Mouse (Mus musculus): Measurements from ENCODE around the gene Ptpdc1.
A peak's percentile ranks its signal among the peaks of the same experiment; 100 is the strongest.

Ptpdc1 gene

GRCm38 (mm10) chr13:48625433-48626184 is at the start of gene Ptpdc1:
Gene Ptpdc1 (minus strand): TSS chr13:48625664.
- peak; percentile 97 for DNase-seq (ENCODE audit: low spot score)

DNA sequence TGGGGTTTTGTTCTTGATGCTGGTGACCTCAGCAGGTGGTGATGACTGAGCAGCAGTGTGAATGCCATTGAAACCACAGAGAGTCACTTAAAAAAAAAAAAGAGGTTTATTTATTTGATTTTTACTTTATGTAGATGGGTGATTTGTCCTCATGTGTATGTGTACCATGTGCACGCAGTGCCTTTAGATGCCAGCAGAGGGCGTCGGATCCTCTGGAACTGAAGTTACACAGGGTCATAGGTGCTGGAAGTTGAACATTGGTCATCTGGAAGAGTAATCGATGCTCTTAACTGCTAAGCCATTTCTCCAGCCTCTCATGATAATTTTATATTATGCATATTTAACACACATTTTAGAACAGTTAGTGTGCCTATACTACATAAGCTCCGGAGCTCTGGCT is 49.1 kb upstream of the Ptpdc1 start:
- DNase-seq (ENCODE audit: low spot score), result no peak

DNA sequence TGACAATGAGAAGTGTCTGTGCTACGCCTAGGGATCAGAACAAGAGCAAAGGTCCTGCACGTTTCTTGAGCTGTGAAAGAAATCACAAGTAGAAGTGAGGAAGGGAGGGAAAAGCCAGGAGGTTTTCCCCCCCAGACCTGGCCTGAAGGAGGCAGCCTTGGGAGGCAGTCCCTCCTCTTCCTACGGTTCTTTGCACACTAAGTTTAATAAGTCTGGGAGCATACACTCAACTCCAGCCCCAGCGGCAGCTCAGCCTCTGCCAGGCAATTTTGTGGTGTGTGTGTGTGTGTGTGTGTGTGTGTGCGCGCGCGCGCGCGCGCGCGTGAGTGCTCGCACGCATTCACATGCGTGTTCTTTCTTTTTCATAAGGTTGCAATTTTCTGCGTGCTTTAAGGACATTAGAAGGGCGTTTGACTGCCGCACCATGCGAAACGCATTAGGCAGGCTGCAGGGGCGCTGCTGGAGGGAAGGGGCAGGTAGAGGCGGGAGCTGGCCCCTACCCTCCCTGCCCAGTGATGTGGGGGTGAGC is 46.9 kb upstream of the Ptpdc1 start:
- DNase-seq (ENCODE audit: low spot score), result no peak

GRCm38 (mm10) chr13:48668976-48669534 is 43.6 kb upstream of the Ptpdc1 start:
- DNase-seq (ENCODE audit: low spot score), result no peak

DNA sequence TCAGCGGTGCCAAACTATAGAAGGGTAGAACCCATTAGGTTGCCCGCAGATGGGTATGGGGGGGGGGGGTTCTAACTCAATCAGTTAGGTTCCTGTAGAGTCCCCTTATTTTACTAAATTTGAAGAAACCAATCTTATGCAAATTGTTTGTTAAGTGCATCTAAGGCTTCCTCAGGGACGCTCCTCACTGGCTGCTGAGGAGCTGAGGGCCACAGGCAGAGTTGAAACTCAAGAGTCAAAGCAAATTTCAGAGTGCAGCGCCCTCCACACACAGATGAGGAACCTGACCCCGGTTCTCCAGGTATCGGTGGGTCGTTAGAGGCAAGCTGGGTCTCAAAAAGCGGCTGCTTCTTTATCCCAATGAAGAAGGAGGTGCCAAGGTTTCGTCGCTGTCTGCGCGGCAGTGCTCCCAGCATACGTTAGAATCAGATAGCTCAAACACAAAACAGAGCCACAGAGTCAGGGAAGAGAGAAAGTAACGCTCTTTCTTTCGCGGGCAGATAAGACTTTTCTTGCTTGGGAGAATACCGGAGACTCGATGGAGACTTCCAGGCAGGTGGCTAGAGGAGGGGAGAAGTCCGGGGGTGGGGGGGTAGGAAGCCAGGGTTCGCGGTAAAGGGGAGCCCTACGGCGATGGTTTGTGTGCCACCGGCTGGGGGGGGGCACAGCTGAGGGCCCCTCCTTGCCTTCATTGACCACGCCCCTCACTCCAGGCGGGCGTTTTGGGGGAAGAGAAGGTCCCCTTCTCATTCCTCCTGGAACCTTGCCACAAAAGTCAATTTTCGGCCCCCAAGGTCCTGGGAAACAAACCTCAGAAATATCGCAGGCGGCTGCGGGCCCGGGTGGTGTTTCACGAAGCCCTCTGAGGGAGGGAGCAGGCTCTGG is 42.9 kb upstream of the Ptpdc1 start:
- no peak for DNase-seq (ENCODE audit: low spot score)

- DNase-seq (ENCODE audit: low spot score), result no peak
These were observed 42.0 kb upstream of the Ptpdc1 start for GRCm38 (mm10) chr13:48667461-48667860.

GRCm38 (mm10) chr13:48665656-48666597 is 40.5 kb upstream of the Ptpdc1 start:
- DNase-seq (ENCODE audit: low spot score), result no peak

- DNase-seq (ENCODE audit: low spot score), result no peak
These were observed 39.6 kb upstream of the Ptpdc1 start for GRCm38 (mm10) chr13:48664916-48665655.

- no peak for DNase-seq (ENCODE audit: low spot score)
These were observed 38.5 kb upstream of the Ptpdc1 start for GRCm38 (mm10) chr13:48663988-48664339.

- DNase-seq (ENCODE audit: low spot score), result no peak
These were observed 37.9 kb upstream of the Ptpdc1 start for GRCm38 (mm10) chr13:48663211-48663987.

DNA sequence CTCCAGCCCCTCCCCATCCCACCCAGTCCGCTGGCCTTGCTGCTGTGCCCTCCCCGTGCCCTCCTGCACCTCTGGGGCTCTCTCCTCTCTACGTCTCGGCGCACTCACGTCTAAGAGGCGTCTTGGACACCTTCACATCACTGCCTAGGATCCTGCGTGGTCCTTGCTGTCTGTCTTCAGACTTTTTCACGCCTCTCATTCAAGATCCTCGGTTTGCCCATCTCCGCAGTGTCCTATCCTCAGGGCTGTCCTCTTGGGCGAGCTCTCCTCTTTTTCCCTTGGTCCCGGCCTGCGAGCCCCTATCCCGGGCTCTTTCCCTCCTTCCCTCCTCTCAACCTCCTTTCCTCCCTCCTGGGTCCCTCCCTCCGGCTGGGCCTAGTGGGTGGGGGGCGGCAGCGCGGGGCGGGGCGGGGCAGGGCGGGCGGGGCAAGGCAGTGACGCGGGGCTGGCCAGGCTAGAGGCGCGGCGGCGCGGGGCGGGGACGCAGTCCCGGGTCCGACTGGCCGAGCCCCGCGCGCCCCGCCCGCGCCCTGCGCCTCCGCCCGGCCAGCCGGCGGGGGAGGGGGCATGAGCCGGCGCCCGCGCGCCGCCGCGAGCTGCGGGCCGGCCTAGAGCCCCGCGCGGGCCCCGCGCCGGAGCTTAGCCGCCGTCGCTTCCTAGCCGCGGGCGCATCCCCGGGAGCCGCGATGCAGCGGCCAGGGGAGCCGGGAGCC is 37.1 kb upstream of the Ptpdc1 start, which contains the start of gene Barx1:
Gene Barx1, plus strand, starts transcription at position 568 of the 713 bp plus-strand sequence.
- no peak for DNase-seq (ENCODE audit: low spot score)

GRCm38 (mm10) chr13:48661561-48661960 is 36.1 kb upstream of the Ptpdc1 start:
- no peak for DNase-seq (ENCODE audit: low spot score)

DNA sequence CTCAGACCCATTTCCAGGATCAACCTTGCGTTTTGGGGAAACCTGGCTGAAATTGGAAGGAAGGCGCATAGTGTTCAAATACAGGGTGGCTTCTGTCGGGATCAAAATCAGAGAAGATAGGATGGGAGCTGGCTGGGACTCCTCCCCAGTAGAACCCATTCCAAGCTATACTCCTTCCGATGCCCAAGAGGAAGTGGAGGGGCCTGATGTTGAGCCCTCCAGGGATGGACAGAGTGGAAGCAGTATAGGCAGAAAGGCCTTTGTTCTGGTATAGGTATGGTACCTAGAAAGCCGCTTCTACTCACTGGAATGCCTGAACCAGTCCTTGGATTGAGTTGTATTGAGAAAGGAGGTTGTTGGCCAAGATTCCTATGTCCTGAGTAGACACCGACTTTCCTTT is 35.3 kb upstream of the Ptpdc1 start:
- no peak for DNase-seq (ENCODE audit: low spot score)

DNA sequence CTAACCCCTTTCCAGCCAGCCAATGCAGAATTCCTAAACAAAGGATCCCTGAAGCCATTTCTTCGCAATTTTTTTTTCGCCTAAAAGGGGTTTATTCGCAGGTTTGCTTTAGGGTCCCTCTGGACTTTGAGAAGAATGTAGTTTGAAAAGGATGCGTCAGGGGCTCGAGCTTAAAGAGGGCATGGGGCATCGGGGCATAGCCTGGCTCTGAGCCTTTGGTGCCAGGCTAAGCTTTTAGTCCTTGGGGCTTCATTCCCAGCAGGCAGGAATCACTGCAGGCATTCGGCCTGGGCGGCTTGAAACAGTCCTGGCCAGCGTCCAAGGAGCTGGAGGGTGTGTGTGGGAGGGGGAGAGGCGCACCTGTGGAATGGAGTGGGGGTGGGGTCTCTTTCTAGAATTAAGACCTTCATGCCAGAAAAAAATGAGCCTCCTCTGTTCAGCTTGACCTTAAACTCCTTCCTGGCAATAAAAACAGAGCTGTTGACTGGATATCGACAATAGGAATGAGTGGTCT is 34.8 kb upstream of the Ptpdc1 start:
- DNase-seq (ENCODE audit: low spot score), result no peak

DNA sequence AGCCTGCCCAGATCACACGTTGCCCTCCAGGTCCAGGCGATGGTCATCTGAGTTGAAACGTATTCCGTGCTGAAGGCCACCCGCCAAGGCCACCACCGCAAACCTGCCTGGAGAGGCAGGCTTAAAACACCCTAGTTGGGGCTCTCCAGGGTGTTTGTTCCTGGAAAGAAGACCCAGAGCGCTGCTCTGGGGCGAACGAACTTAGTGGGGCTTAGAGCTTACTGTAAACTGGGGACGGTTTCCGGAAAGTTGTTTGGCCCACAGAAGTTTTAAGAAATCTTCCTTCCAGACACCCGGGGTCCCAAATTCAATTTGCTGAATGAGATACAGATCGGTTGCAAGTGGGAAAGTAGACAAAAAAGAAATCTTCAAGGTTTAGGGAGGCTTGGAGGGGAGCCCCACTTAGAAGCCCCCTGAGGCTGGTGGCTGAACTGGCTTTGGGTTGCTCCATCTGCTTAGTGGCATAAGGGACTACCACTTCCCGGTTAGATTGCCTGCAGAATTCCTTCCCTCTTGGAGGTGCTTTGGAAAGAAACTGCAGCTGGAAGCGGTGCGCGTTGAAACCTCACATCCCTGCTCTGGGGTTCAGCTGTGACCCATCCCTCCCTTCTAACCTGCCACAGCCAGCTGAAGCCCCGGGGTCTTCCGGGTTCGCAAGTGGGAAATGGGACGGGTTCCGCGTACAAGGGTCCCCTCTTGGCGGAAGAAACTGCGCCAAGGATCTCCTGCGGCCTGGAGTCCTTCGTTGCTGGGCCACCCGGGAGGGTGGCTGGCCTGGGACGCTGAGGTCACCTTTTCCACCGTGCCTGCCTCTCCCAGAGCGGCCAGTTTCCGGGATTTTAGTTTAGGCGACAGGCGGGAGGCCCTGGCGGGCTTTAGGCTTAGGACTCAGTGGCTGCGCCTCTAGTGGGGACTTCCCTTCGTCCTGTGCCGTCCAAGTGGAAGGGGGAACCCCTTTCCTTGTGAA is 34.1 kb upstream of the Ptpdc1 start:
- DNase-seq (ENCODE audit: low spot score), result no peak

DNA sequence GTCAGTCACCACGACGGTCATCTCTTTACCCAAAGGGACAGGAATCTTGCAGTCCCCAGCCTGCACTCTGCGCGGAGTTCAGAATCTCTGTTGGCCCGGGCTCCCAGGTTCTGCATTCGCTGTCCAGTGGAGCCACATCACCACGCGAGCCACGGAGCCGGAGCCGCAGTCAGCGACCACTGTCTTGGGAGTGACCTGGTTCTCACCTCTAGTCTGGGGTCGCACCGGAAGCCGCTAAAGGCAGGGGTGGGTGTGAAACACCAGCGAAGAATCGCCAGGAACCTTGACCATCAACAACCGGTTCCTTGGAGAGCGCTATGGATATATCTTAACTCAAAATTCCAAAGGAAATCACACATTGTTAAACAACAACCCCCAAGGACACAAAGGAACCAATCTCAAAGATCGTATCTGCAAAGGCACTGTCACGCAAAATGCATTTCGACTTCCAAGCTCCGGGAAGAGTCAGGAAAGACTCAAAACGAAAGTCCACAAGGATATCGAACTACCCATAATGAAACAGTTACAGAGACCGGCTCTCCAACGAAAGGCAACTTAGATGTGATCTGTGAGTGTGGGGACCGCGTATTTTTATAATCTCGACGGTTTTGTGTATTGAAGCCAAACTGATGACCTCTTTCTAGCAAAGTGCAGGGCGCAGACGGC is 33.3 kb upstream of the Ptpdc1 start:
- DNase-seq (ENCODE audit: low spot score), result no peak

- no peak for DNase-seq (ENCODE audit: low spot score)
These were observed 32.3 kb upstream of the Ptpdc1 start for GRCm38 (mm10) chr13:48657791-48658190.
